Mouse (Mus musculus) G1E-ER4 (cell line): ENCODE data around the gene Rims4. TPM values are rescaled to one million over a fixed set of nuclear protein-coding genes. Genes with fewer than 3 reads are reported as not detected.

Source experiments
- GATA1 ChIP-seq: IDR thresholded peaks from one replicate; pipeline ENCODE4 v1.8.0; 2012; ENCODE audit warnings: low read length, inconsistent platforms
- polyA plus RNA-seq: library from polyadenylated mRNA; stranded (reverse); fragments of >175 nt; gene quantifications from 2 replicates; pipeline ENCODE4 v1.2.3, GENCODE M21; 2012

Gene Rims4
- polyA plus RNA-seq: not detected in 2 replicates

- TF ChIP-seq GATA1: no peak
Measured at GRCm38 (mm10) chr2:163918317-163919258, at the start of gene Rims4. Gene Rims4 (minus strand): TSS chr2:163918683.

- TF ChIP-seq GATA1: no peak
Measured at GRCm38 (mm10) chr2:163965706-163966105, 47.2 kb upstream of the Rims4 start.

- no peak for TF ChIP-seq GATA1
Measured at GRCm38 (mm10) chr2:163964606-163965560, 46.4 kb upstream of the Rims4 start.

- TF ChIP-seq GATA1: no peak
Measured at GRCm38 (mm10) chr2:163953622-163954310, 35.3 kb upstream of the Rims4 start.

- no peak for TF ChIP-seq GATA1
Measured at GRCm38 (mm10) chr2:163951770-163952169, 33.3 kb upstream of the Rims4 start.

GRCm38 (mm10) chr2:163947976-163948375, 29.5 kb upstream of the Rims4 start:
- no peak for TF ChIP-seq GATA1

- TF ChIP-seq GATA1: no peak
Measured at GRCm38 (mm10) chr2:163946221-163946620, 27.7 kb upstream of the Rims4 start.

- TF ChIP-seq GATA1: no peak
Measured at GRCm38 (mm10) chr2:163944511-163944910, 26.0 kb upstream of the Rims4 start.

GRCm38 (mm10) chr2:163943056-163943455, 24.6 kb upstream of the Rims4 start:
- TF ChIP-seq GATA1: no peak

- TF ChIP-seq GATA1: no peak
Measured at GRCm38 (mm10) chr2:163939522-163939921, 21.0 kb upstream of the Rims4 start.

- TF ChIP-seq GATA1: no peak
Measured at GRCm38 (mm10) chr2:163932151-163932550, 13.7 kb upstream of the Rims4 start.

GRCm38 (mm10) chr2:163928464-163929200, 10.1 kb upstream of the Rims4 start:
- TF ChIP-seq GATA1: no peak

GRCm38 (mm10) chr2:163925044-163925443, 6.6 kb upstream of the Rims4 start:
- TF ChIP-seq GATA1: no peak

- no peak for TF ChIP-seq GATA1
Measured at GRCm38 (mm10) chr2:163924531-163924930, 6.0 kb upstream of the Rims4 start.

- no peak for TF ChIP-seq GATA1
Measured at GRCm38 (mm10) chr2:163923113-163923512, 4.6 kb upstream of the Rims4 start.

- no peak for TF ChIP-seq GATA1
Measured at GRCm38 (mm10) chr2:163919581-163919980, 1.1 kb upstream of the Rims4 start.
